Comparison of ENCODE assay signal across 33 mouse cellular contexts in genomic region chr11:120498226-120498625, GRCm38 (mm10). TPM values are rescaled to one million over a fixed set of nuclear protein-coding genes. Genes with fewer than 3 reads are reported as not detected.
DNase-seq lines count a peak whose midpoint lies in the region; ATAC-seq and TF ChIP-seq lines count a peak whose summit lies in the region.
"Had no signal": no experiment of that assay in that cellular context is flagged by ENCODE, and none has a peak within 500 bp of the region (broad histone marks: within the 10 kb centered on the region; RNA-seq: fewer than 3 reads in every experiment).

No protein-coding gene starts in this region.

- 70% methylated on average over 12 of the region's 12 CpGs for WGBS in kidney, adult 2 months
- 90% methylated on average over 12 of the region's 12 CpGs for WGBS in kidney, embryonic 14.5 days
- WGBS in limb, embryonic 10.5 days: 92% methylated on average over 12 of the region's 12 CpGs
- WGBS in midbrain, embryonic 10.5 days: 97% methylated on average over 12 of the region's 12 CpGs

- H3K9ac ChIP-seq in kidney, embryonic 14.5 days (ENCODE audit: low read depth, low read length): no peak overlapping the region
- H3K9ac ChIP-seq: embryonic facial prominence, embryonic 12.5 days; heart, embryonic 15.5 days; hindbrain, embryonic 14.5 days; limb, embryonic 15.5 days; liver, embryonic 15.5 days; lung, embryonic 14.5 days; neural tube, embryonic 12.5 days had no signal

- no peaks in the 10 kb centered on the region for H3K27me3 ChIP-seq in kidney, adult 2 months (replicated peaks; ENCODE audit: control insufficient read depth, insufficient read depth, low read length)
- no peaks in the 10 kb centered on the region for H3K27me3 ChIP-seq in kidney, embryonic 14.5 days (ENCODE audit: control insufficient read depth, insufficient read depth, low read length)
- H3K27me3 ChIP-seq in limb, embryonic 10.5 days (ENCODE audit: low read depth, poor library complexity, severe bottlenecking): no peaks in the 10 kb centered on the region
- no peaks in the 10 kb centered on the region for H3K27me3 ChIP-seq in midbrain, embryonic 10.5 days (ENCODE audit: low read depth, poor library complexity, severe bottlenecking)
- H3K27me3 ChIP-seq: embryonic facial prominence, embryonic 12.5 days; limb, embryonic 15.5 days; neural tube, embryonic 12.5 days; Patski had no signal

- peaks cover 23% of the 10 kb centered on the region for H3K4me1 ChIP-seq in kidney, adult 2 months (ENCODE audit: control insufficient read depth, insufficient read depth, low read length)
- H3K4me1 ChIP-seq in kidney, embryonic 14.5 days (ENCODE audit: control insufficient read depth, insufficient read depth, low read length): peaks cover 4% of the 10 kb centered on the region
- H3K4me1 ChIP-seq in limb, embryonic 10.5 days: peaks cover 19% of the 10 kb centered on the region
- H3K4me1 ChIP-seq in midbrain, embryonic 10.5 days: peaks cover 10% of the 10 kb centered on the region

- no peak for ATAC-seq in kidney, embryonic 14.5 days (ENCODE audit: low FRiP score, low TSS enrichment)
- ATAC-seq: forebrain, embryonic 16.5 days; inflammation-experienced regulatory T-cells, adult 6 months; midbrain, embryonic 16.5 days; Patski had no signal

- H3K4me3 ChIP-seq in kidney, adult 2 months (ENCODE audit: insufficient read depth, low read depth, low read length): no peak overlapping the region
- H3K4me3 ChIP-seq in kidney, embryonic 14.5 days (ENCODE audit: low read length): no peak overlapping the region
- H3K4me3 ChIP-seq in limb, embryonic 10.5 days: 0 out of 2 replicates have a peak overlapping the region, but pooled peaks have one; percentile 4
- H3K4me3 ChIP-seq in midbrain, embryonic 10.5 days: no peak overlapping the region
- H3K4me3 ChIP-seq: embryonic facial prominence, embryonic 12.5 days; heart, embryonic 10.5 days; heart, embryonic 15.5 days; limb, embryonic 15.5 days; liver, embryonic 15.5 days; myocyte; neural tube, embryonic 12.5 days had no signal

- 0 out of 2 replicates have a peak overlapping the region, but pooled peaks have one; percentile 12 for H3K27ac ChIP-seq in kidney, adult 2 months (ENCODE audit: insufficient read depth, low read depth, low read length)
- H3K27ac ChIP-seq in kidney, embryonic 14.5 days (ENCODE audit: low read depth, low read length): no peak overlapping the region
- H3K27ac ChIP-seq in limb, embryonic 10.5 days: no peak overlapping the region
- H3K27ac ChIP-seq in midbrain, embryonic 10.5 days (replicated peaks): no peak overlapping the region
- H3K27ac ChIP-seq: embryonic facial prominence, embryonic 12.5 days; heart, embryonic 10.5 days; heart, embryonic 15.5 days; hindbrain, embryonic 14.5 days; limb, embryonic 15.5 days; liver, embryonic 15.5 days; neural tube, embryonic 12.5 days had no signal

- TF ChIP-seq CTCF in kidney, adult 2 months (conservative IDR thresholded peaks at IDR 0.05; ENCODE audit: insufficient read depth, insufficient read length, low read depth, low read length): no peak

- no peaks in the 10 kb centered on the region for H3K9me3 ChIP-seq in kidney, embryonic 14.5 days (ENCODE audit: control insufficient read depth, low read length)
- H3K9me3 ChIP-seq in limb, embryonic 10.5 days (replicated peaks): no peaks in the 10 kb centered on the region
- no peaks in the 10 kb centered on the region for H3K9me3 ChIP-seq in midbrain, embryonic 10.5 days (replicated peaks)
- H3K9me3 ChIP-seq: embryonic facial prominence, embryonic 12.5 days; heart, embryonic 10.5 days; heart, embryonic 15.5 days; limb, embryonic 15.5 days; liver, embryonic 15.5 days; neural tube, embryonic 12.5 days had no signal

- TF ChIP-seq POLR2A in kidney, adult 2 months (IDR thresholded peaks at IDR 0.05; ENCODE audit: low read depth, low read length): no peak

- no peak overlapping the region for H3K4me2 ChIP-seq in kidney, embryonic 14.5 days (replicated peaks; ENCODE audit: low read depth, low read length)
- H3K4me2 ChIP-seq: embryonic facial prominence, embryonic 12.5 days; heart, embryonic 15.5 days; hindbrain, embryonic 14.5 days; limb, embryonic 15.5 days; liver, embryonic 15.5 days; lung, embryonic 14.5 days; midbrain, embryonic 11.5 days; neural tube, embryonic 12.5 days had no signal

- H3K36me3 ChIP-seq in kidney, adult 2 months (ENCODE audit: control insufficient read depth, insufficient read depth, low read length): peaks cover 4% of the 10 kb centered on the region; the same call in 1 of the 2 replicates
- H3K36me3 ChIP-seq in kidney, embryonic 14.5 days (ENCODE audit: control insufficient read depth, insufficient read depth, low read length): peaks cover 49% of the 10 kb centered on the region
- H3K36me3 ChIP-seq in limb, embryonic 10.5 days: peaks cover 65% of the 10 kb centered on the region
- peaks cover 56% of the 10 kb centered on the region for H3K36me3 ChIP-seq in midbrain, embryonic 10.5 days

- peak; percentile 38 to 51 for DNase-seq in adrenal gland, adult 18-20 months (ENCODE audit: low spot score in 2 of 2)
- no peak for DNase-seq in adrenal gland, postnatal 4 days (ENCODE audit: low spot score in 2 of 2)
- DNase-seq in kidney, adult 2 months: no peak
- DNase-seq in adrenal gland, postnatal 10 days: peak; percentile 51
- DNase-seq in limb, embryonic 10.5 days (ENCODE audit: low spot score): no peak
- DNase-seq in frontal cortex, postnatal 36 days (ENCODE audit: low spot score in 2 of 2): no peak
- no peak for DNase-seq in midbrain, embryonic 10.5 days (ENCODE audit: low spot score)
- DNase-seq: cerebellum, adult 8-10 months; cerebellum, postnatal 25 days; gastrocnemius, postnatal 25 days; heart, adult 11 months; kidney, adult 11 months; kidney, postnatal 36 days; left cerebral cortex, postnatal 4 days; lung, embryonic 14.5 days; right cerebral cortex, postnatal 4 days; thymus, postnatal 4 days had no signal

RNA-seq across cellular contexts. Expression of gene Slc25a10, which starts 6.6 kb away (rescaled TPM):
- total RNA-seq in adrenal gland, adult 18-20 months (2021): 100 to 1,000 TPM in 1 of 2 experiments, 10 to 100 TPM in 1; 97.2 to 106 TPM
- total RNA-seq in adrenal gland, postnatal 4 days (2021): 100 to 1,000 TPM; 102 to 103 TPM
- polyA plus RNA-seq in kidney, adult 2 months (2012; rRNA removed): 751 and 939 TPM in 2 replicates
- 65.3 and 79.1 TPM in 2 replicates for polyA plus RNA-seq in kidney, embryonic 14.5 days (2014; fragmentation: Nextera tagmentation; extraction: Ambion mirVana)
- 10 to 100 TPM; 58.5 to 60.9 TPM for total RNA-seq in adrenal gland, postnatal 10 days (2021)
- polyA plus RNA-seq in limb, embryonic 10.5 days (2016; fragmentation: Nextera tagmentation; extraction: Ambion mirVana): 69.0 and 71.8 TPM in 2 replicates
- 50.1 and 53.4 TPM in 2 replicates for polyA plus RNA-seq in midbrain, embryonic 10.5 days (2016; fragmentation: Nextera tagmentation; extraction: Ambion mirVana)

RNA-seq across cellular contexts. Expression of gene Mrpl12, which starts 13.8 kb away (rescaled TPM):
- total RNA-seq in adrenal gland, adult 18-20 months (2021): 100 to 1,000 TPM; 104 to 140 TPM
- total RNA-seq in adrenal gland, postnatal 4 days (2021): 100 to 1,000 TPM; 105 to 107 TPM
- polyA plus RNA-seq in kidney, adult 2 months (2012; rRNA removed): 282 and 300 TPM in 2 replicates
- polyA plus RNA-seq in kidney, embryonic 14.5 days (2014; fragmentation: Nextera tagmentation; extraction: Ambion mirVana): 176 and 218 TPM in 2 replicates
- total RNA-seq in adrenal gland, postnatal 10 days (2021): 100 to 1,000 TPM; 179 to 189 TPM
- 187 and 250 TPM in 2 replicates for polyA plus RNA-seq in limb, embryonic 10.5 days (2016; fragmentation: Nextera tagmentation; extraction: Ambion mirVana)
- 167 and 194 TPM in 2 replicates for polyA plus RNA-seq in midbrain, embryonic 10.5 days (2016; fragmentation: Nextera tagmentation; extraction: Ambion mirVana)

RNA-seq across cellular contexts. Expression of gene Arl16, which starts 30.8 kb away (rescaled TPM):
- total RNA-seq in adrenal gland, adult 18-20 months (2021): 10 to 100 TPM; 21.5 to 22.3 TPM
- total RNA-seq in adrenal gland, postnatal 4 days (2021): 10 to 100 TPM; 24.4 to 26.8 TPM
- polyA plus RNA-seq in kidney, adult 2 months (2012; rRNA removed): 21.1 and 23.8 TPM in 2 replicates
- polyA plus RNA-seq in kidney, embryonic 14.5 days (2014; fragmentation: Nextera tagmentation; extraction: Ambion mirVana): 46.4 and 51.5 TPM in 2 replicates
- total RNA-seq in adrenal gland, postnatal 10 days (2021): 10 to 100 TPM; 20.6 to 20.9 TPM
- polyA plus RNA-seq in limb, embryonic 10.5 days (2016; fragmentation: Nextera tagmentation; extraction: Ambion mirVana): 54.2 and 65.6 TPM in 2 replicates
- 61.8 and 64.0 TPM in 2 replicates for polyA plus RNA-seq in midbrain, embryonic 10.5 days (2016; fragmentation: Nextera tagmentation; extraction: Ambion mirVana)

RNA-seq across cellular contexts. Expression of gene Gcgr, which starts 32.3 kb away (rescaled TPM):
- total RNA-seq in adrenal gland, adult 18-20 months (2021): 1 to 10 TPM in 1 of 2 experiments, under 1 TPM in 1; 0.96 to 3.0 TPM
- total RNA-seq in adrenal gland, postnatal 4 days (2021): 1 to 10 TPM; 2.5 to 9.8 TPM
- 52.8 and 77.3 TPM in 2 replicates for polyA plus RNA-seq in kidney, adult 2 months (2012; rRNA removed)
- 2.0 and 2.4 TPM in 2 replicates for polyA plus RNA-seq in kidney, embryonic 14.5 days (2014; fragmentation: Nextera tagmentation; extraction: Ambion mirVana)
- 10 to 100 TPM in 1 of 2 experiments, 1 to 10 TPM in 1; 9.6 to 15.7 TPM for total RNA-seq in adrenal gland, postnatal 10 days (2021)
- polyA plus RNA-seq in limb, embryonic 10.5 days (2016; fragmentation: Nextera tagmentation; extraction: Ambion mirVana): 0.26 and 1.1 TPM in 2 replicates
- polyA plus RNA-seq in midbrain, embryonic 10.5 days (2016; fragmentation: Nextera tagmentation; extraction: Ambion mirVana): 0.26 and 0.27 TPM in 2 replicates
- total RNA-seq: megakaryocyte progenitor cell, adult 5-6 weeks; MEL had no signal
- polyA plus RNA-seq: forebrain, embryonic 16.5 days; inflammation-experienced regulatory T-cells, adult 6 months; midbrain, embryonic 11.5 days; Patski had no signal

RNA-seq across cellular contexts. Expression of gene Ccdc137, which starts 40.3 kb away (rescaled TPM):
- 10 to 100 TPM; 36.0 to 37.3 TPM for total RNA-seq in adrenal gland, adult 18-20 months (2021)
- 10 to 100 TPM; 19.0 to 21.4 TPM for total RNA-seq in adrenal gland, postnatal 4 days (2021)
- 14.8 and 15.1 TPM in 2 replicates for polyA plus RNA-seq in kidney, adult 2 months (2012; rRNA removed)
- 27.4 and 32.8 TPM in 2 replicates for polyA plus RNA-seq in kidney, embryonic 14.5 days (2014; fragmentation: Nextera tagmentation; extraction: Ambion mirVana)
- total RNA-seq in adrenal gland, postnatal 10 days (2021): 10 to 100 TPM; 16.1 to 18.8 TPM
- 48.9 and 56.7 TPM in 2 replicates for polyA plus RNA-seq in limb, embryonic 10.5 days (2016; fragmentation: Nextera tagmentation; extraction: Ambion mirVana)
- 38.9 and 41.8 TPM in 2 replicates for polyA plus RNA-seq in midbrain, embryonic 10.5 days (2016; fragmentation: Nextera tagmentation; extraction: Ambion mirVana)

Comparison
In these comparisons a context has a peak if more than half of its experiments do, and no peak if none do; other contexts are left out.
1. DNase-seq: peak in adrenal gland, adult 18-20 months (2 of 2) and adrenal gland, postnatal 10 days (single experiment); none in adrenal gland, postnatal 4 days (0 of 2), kidney, adult 2 months (single experiment), limb, embryonic 10.5 days (single experiment), frontal cortex, postnatal 36 days (0 of 2) and midbrain, embryonic 10.5 days (single experiment).